8 mouse cellular contexts compared by ENCODE assay signal in genomic region chr7:90475793-90476312, GRCm38 (mm10). TPM values are rescaled to one million over a fixed set of nuclear protein-coding genes. Genes with fewer than 3 reads are reported as not detected.
DNase-seq lines count a peak whose midpoint lies in the region; ATAC-seq lines count a peak whose summit lies in the region.

Tmem126b (minus strand) TSS chr7:90476001.

- peak; percentile 97 for DNase-seq in adipocyte (ENCODE audit: low spot score)
- peak; percentile 98 for DNase-seq in embryo, embryonic 10 days (ENCODE audit: low spot score)
- DNase-seq in gastrocnemius, postnatal 10 days, result peak; percentile 98
- DNase-seq in induced T-regulatory cell, adult 2 months (ENCODE audit: low read depth), result peak; percentile 99
- DNase-seq in left cerebral cortex, adult 9 months (ENCODE audit: low spot score in 2 of 2), result peak; percentile 99
- DNase-seq in right cerebral cortex, postnatal 14 days, result peak; percentile 98
- peak; percentile 98 to 100 for DNase-seq in urinary bladder, postnatal 36 days (ENCODE audit: low spot score in 2 of 2)

- peak; percentile 93 for ATAC-seq in megakaryocyte progenitor cell, adult 5-6 weeks (replicated peaks; ENCODE audit: poor library complexity)

RNA-seq across cellular contexts. Expression of gene Tmem126b, which starts in this region (rescaled TPM):
- 10 to 100 TPM; 13.2 to 14.0 TPM for total RNA-seq in gastrocnemius, postnatal 10 days (2021)
- total RNA-seq in megakaryocyte progenitor cell, adult 5-6 weeks (2015), result 9.3 and 12.1 TPM in 2 replicates
- total RNA-seq in megakaryocyte progenitor cell, adult 5-6 weeks (2017), result 11.3 and 12.8 TPM in 2 replicates

Comparison
In these comparisons a context has a peak if more than half of its experiments do, and no peak if none do; other contexts are left out.
1. Peak in every context shown above with its lines: DNase-seq and ATAC-seq.